Mouse (Mus musculus): ENCODE data around the gene Cox10.

- TF ChIP-seq CTCF (conservative IDR thresholded peaks at IDR 0.05; ENCODE audit: insufficient read depth, insufficient read length, low read depth, low read length) (no peak), POLR2A (IDR thresholded peaks at IDR 0.05; ENCODE audit: low read depth, low read length) (no peak)
Observed at GRCm38 (mm10) chr11:64051195-64051968, 27.9 kb downstream of the Cox10 start.

Measured in kidney, adult 2 months (tissue).